Mouse (Mus musculus): Measurements from ENCODE around the gene Tsnax. TPM values are rescaled to one million over a fixed set of nuclear protein-coding genes. Genes with fewer than 3 reads are reported as not detected.

Tsnax gene
- polyA plus RNA-seq, 1 experiment from 2014 or later = 208 TPM

Small RNAs within 50 kb of the gene (microRNA-seq; reads per million reads assigned to microRNA genes)
- not detected for gene Gm22197

Other genes starting within 250 kb of the Tsnax start
- gene Trim67, start 219.9 kb upstream of the Tsnax start, polyA plus RNA-seq (2014; fragmentation: Nextera tagmentation; extraction: Ambion mirVana) = 36.7 and 42.7 TPM in 2 replicates
- gene Gnpat, start 150.0 kb upstream of the Tsnax start, polyA plus RNA-seq (2014; fragmentation: Nextera tagmentation; extraction: Ambion mirVana) = 75.2 and 85.6 TPM in 2 replicates
- 16.2 and 19.7 TPM in 2 replicates for gene 2810004N23Rik, start 149.9 kb upstream of the Tsnax start, polyA plus RNA-seq (2014; fragmentation: Nextera tagmentation; extraction: Ambion mirVana)
- 11.7 and 12.8 TPM in 2 replicates for gene Exoc8, start 115.3 kb upstream of the Tsnax start, polyA plus RNA-seq (2014; fragmentation: Nextera tagmentation; extraction: Ambion mirVana)
- gene Sprtn, start 115.1 kb upstream of the Tsnax start, polyA plus RNA-seq (2014; fragmentation: Nextera tagmentation; extraction: Ambion mirVana) = 6.7 and 8.1 TPM in 2 replicates
- 22.6 and 25.7 TPM in 2 replicates for gene Egln1, start 63.7 kb upstream of the Tsnax start, polyA plus RNA-seq (2014; fragmentation: Nextera tagmentation; extraction: Ambion mirVana)
- 1.0 and 1.2 TPM in 2 replicates for gene Disc1, start 41.2 kb downstream of the Tsnax start, polyA plus RNA-seq (2014; fragmentation: Nextera tagmentation; extraction: Ambion mirVana)

All from neural tube, embryonic 14.5 days (tissue).